Mouse (Mus musculus) forebrain, postnatal 0 days (tissue): ENCODE data around the gene Selenow. TPM values are rescaled to one million over a fixed set of nuclear protein-coding genes. Genes with fewer than 3 reads are reported as not detected.

ENCODE experiments used
- ATAC-seq: fragments of 200-750 bp; cut with Nextera tagmentation; 2 replicates; pipeline ENCODE4 v1.8.0; 2017; ENCODE audit warnings: mild to moderate bottlenecking, moderate library complexity
- DNase-seq: peaks from one replicate; pipeline ENCODE4 v3.0.0-alpha.2; 2015
- H3K27ac ChIP-seq: fragments of 300-500 bp; sonication (generic); 2 replicates; pipeline ENCODE4 v1.5.1; 2014; ENCODE audit warnings: low read depth, mild to moderate bottlenecking, antibody characterized with exemption, low read length, moderate library complexity, mixed read lengths
- H3K27me3 ChIP-seq: fragments of 300-500 bp; sonication (generic); 2 replicates; pipeline ENCODE4 v1.6.1; 2014; ENCODE audit warnings: mild to moderate bottlenecking, low read length, mixed read lengths; ENCODE audit not compliant: insufficient read depth
- H3K36me3 ChIP-seq: fragments of 300-500 bp; sonication (generic); 2 replicates; pipeline ENCODE4 v1.6.1; 2014; ENCODE audit warnings: mild to moderate bottlenecking, moderate library complexity; ENCODE audit not compliant: insufficient read depth
- H3K4me1 ChIP-seq: fragments of 300-500 bp; sonication (generic); 2 replicates; pipeline ENCODE4 v1.6.1; 2014; ENCODE audit warnings: antibody characterized with exemption; ENCODE audit not compliant: insufficient read depth
- H3K4me2 ChIP-seq: fragments of 300-500 bp; sonication (generic); 2 replicates; pipeline ENCODE4 v1.6.1; 2014; ENCODE audit warnings: low read depth, mild to moderate bottlenecking, moderate library complexity
- H3K4me3 ChIP-seq: fragments of 300-500 bp; sonication (generic); 2 replicates; pipeline ENCODE4 v1.5.1; 2014; ENCODE audit warnings: low read depth, low read length, mixed read lengths
- H3K9ac ChIP-seq: fragments of 300-500 bp; sonication (generic); 2 replicates; pipeline ENCODE4 v1.6.1; 2014; ENCODE audit warnings: mild to moderate bottlenecking
- H3K9me3 ChIP-seq: fragments of 300-500 bp; sonication (generic); 2 replicates; pipeline ENCODE4 v1.6.1; 2016; ENCODE audit warnings: low read length
- CTCF ChIP-seq: sonication (generic); IDR thresholded peaks from 2 replicates; pipeline ENCODE4 v1.5.1; 2016; ENCODE audit warnings: antibody characterized with exemption, control low read depth, low read depth
- WGBS: fragments of 180-500 bp; shearing (Covaris S2); extraction: QIAGEN DNeasy Blood & Tissue Kit; methylation state at CpG from one replicate; pipeline ENCODE4 v1.1.7; 2014; 5-methylcytosine and 5-hydroxymethylcytosine counted together
- polyA plus RNA-seq: library from polyadenylated mRNA; unstranded; fragments of >200 nt; fragmentation: Nextera tagmentation; extraction: Ambion mirVana; gene quantifications from 2 replicates; pipeline ENCODE4 v1.2.1, GENCODE M21; 2015
- total RNA-seq: library from RNA; depleted of rRNA; stranded (reverse); fragments of >200 nt; gene quantifications from 2 replicates; pipeline ENCODE4 v1.2.3, GENCODE M21; 2014

Selenow gene
- total and polyA plus RNA-seq, 2 experiments from 2014 or later, result 813 to 2,478 TPM

GRCm38 (mm10) chr7:15954436-15954835 lies 32.2 kb upstream of the Selenow start:
- no peak for TF ChIP-seq CTCF
- 90% methylated on average over 7 of the region's 7 CpGs for whole genome bisulfite sequencing

GRCm38 (mm10) chr7:15953307-15954074 lies 31.3 kb upstream of the Selenow start:
- Histone ChIP-seq H3K9me3 (peaks cover 4% of the 10 kb centered on the region; the same call in 1 of the 2 replicates), H3K27me3 (no peaks in the 10 kb centered on the region), H3K4me3 (no peak overlapping the region), H3K36me3 (no peaks in the 10 kb centered on the region), H3K4me2 (no peak overlapping the region), H3K27ac (no peak overlapping the region), H3K9ac (no peak overlapping the region), H3K4me1 (no peaks in the 10 kb centered on the region)
- TF ChIP-seq CTCF, result peak; percentile 46
- DNase-seq, result no peak
- WGBS, result 90% methylated on average over 13 of the region's 13 CpGs
- ATAC-seq, result no peak

More at GRCm38 (mm10) chr7:15954436-15954835, 32.2 kb upstream of the Selenow start:
- Histone ChIP-seq H3K9me3 (peaks cover 4% of the 10 kb centered on the region; the same call in 1 of the 2 replicates), H3K9ac (no peak overlapping the region), H3K27me3 (no peaks in the 10 kb centered on the region), H3K27ac (no peak overlapping the region), H3K4me3 (no peak overlapping the region), H3K4me2 (no peak overlapping the region), H3K36me3 (no peaks in the 10 kb centered on the region), H3K4me1 (no peaks in the 10 kb centered on the region)
- no peak for ATAC-seq
- no peak for DNase-seq

GRCm38 (mm10) chr7:15952416-15952815 lies 30.2 kb upstream of the Selenow start:
- Histone ChIP-seq H3K4me2 (no peak overlapping the region), H3K9me3 (peaks cover 4% of the 10 kb centered on the region; the same call in 1 of the 2 replicates), H3K9ac (no peak overlapping the region), H3K4me3 (no peak overlapping the region), H3K27me3 (no peaks in the 10 kb centered on the region), H3K4me1 (no peaks in the 10 kb centered on the region), H3K36me3 (no peaks in the 10 kb centered on the region), H3K27ac (no peak overlapping the region)
- 71% methylated on average over 3 of the region's 3 CpGs for WGBS
- DNase-seq (no peak), ATAC-seq (no peak)
- no peak for TF ChIP-seq CTCF

GRCm38 (mm10) chr7:15950008-15950407 lies 27.8 kb upstream of the Selenow start:
- H3K9ac ChIP-seq, result no peak overlapping the region
- no peak for TF ChIP-seq CTCF
- WGBS, result 86% methylated on average over 15 of the region's 15 CpGs
- peaks cover 4% of the 10 kb centered on the region; the same call in 1 of the 2 replicates for H3K9me3 ChIP-seq
- no peak for ATAC-seq
- no peak overlapping the region for H3K4me3 ChIP-seq
- peaks cover 3% of the 10 kb centered on the region for H3K4me1 ChIP-seq
- H3K27me3 ChIP-seq, result no peaks in the 10 kb centered on the region
- no peak overlapping the region for H3K27ac ChIP-seq
- no peaks in the 10 kb centered on the region for H3K36me3 ChIP-seq
- no peak for DNase-seq
- no peak overlapping the region for H3K4me2 ChIP-seq

GRCm38 (mm10) chr7:15949216-15949790 lies 27.1 kb upstream of the Selenow start:
- WGBS, result 88% methylated on average over 7 of the region's 7 CpGs
- TF ChIP-seq CTCF, result no peak

GRCm38 (mm10) chr7:15948381-15948941 lies 26.3 kb upstream of the Selenow start:
- ATAC-seq, result no peak
- no peak overlapping the region for H3K9ac ChIP-seq
- H3K27me3 ChIP-seq, result no peaks in the 10 kb centered on the region
- 6% methylated on average over 23 of the region's 23 CpGs for WGBS
- peak; percentile 39 for DNase-seq
- peak overlapping the region; percentile 32 for H3K4me2 ChIP-seq
- no peak overlapping the region for H3K27ac ChIP-seq
- no peak overlapping the region for H3K4me3 ChIP-seq
- H3K4me1 ChIP-seq, result peaks cover 9% of the 10 kb centered on the region
- peak; percentile 74 for TF ChIP-seq CTCF
- peaks cover 3% of the 10 kb centered on the region; the same call in 1 of the 2 replicates for H3K36me3 ChIP-seq
- peaks cover 1% of the 10 kb centered on the region; the same call in 1 of the 2 replicates for H3K9me3 ChIP-seq

More at GRCm38 (mm10) chr7:15949216-15949790, 27.1 kb upstream of the Selenow start:
- H3K27ac ChIP-seq, result no peak overlapping the region
- no peak overlapping the region for H3K9ac ChIP-seq
- H3K9me3 ChIP-seq, result peaks cover 4% of the 10 kb centered on the region; the same call in 1 of the 2 replicates
- peaks cover 9% of the 10 kb centered on the region for H3K4me1 ChIP-seq
- no peak overlapping the region for H3K4me3 ChIP-seq
- DNase-seq (no peak), ATAC-seq (no peak)
- H3K36me3 ChIP-seq, result no peaks in the 10 kb centered on the region
- H3K27me3 ChIP-seq, result no peaks in the 10 kb centered on the region
- H3K4me2 ChIP-seq, result no peak overlapping the region
